Mouse (Mus musculus) testis, adult 2 months (tissue): ENCODE measurements around the gene Gm13275.
"Not testable (repeated sequence)": the region's sequence is repeated elsewhere in the genome, so short reads cannot be mapped to it uniquely, and the experiment has no call there.

Source experiments
- CTCF ChIP-seq: fragments of 200-500 bp; IDR thresholded peaks from 2 replicates; pipeline ENCODE4 v1.5.1; 2012; ENCODE audit warnings: low read depth, mild to moderate bottlenecking, inconsistent platforms, low read length, moderate library complexity; ENCODE audit not compliant: control insufficient read depth, insufficient read depth, insufficient replicate concordance
- POLR2A ChIP-seq: fragments of 200-500 bp; IDR thresholded peaks from 2 replicates; pipeline ENCODE4 v1.6.1; 2012; ENCODE audit warnings: low read depth, mild to moderate bottlenecking, inconsistent platforms, low read length, moderate library complexity; ENCODE audit not compliant: control insufficient read depth

DNA sequence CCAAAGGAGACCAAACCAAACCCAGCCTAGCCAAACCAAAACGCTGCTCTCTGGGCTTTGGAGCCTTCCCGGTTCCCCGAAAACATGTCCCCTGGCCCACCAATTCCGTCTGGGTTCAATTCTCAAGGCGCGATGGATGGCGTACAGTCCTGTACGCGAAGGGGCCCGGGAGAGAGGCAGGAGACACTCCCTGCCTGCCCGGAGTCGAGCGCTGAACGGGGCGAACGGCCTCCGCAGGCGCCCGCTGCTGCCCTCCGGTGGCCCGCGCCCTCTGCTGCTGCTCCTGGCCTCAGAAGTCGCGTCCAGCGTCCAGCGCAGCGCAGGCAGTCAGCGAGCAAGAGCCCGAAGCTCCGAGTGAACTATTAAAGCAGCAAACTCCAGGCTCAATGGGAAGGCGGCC, 12.0 kb upstream of the Gm13275 start:
- not testable (repeated sequence) for TF ChIP-seq POLR2A, CTCF
